Mouse (Mus musculus) MEL (cell line): Measurements from ENCODE around the gene Esam. TPM values are rescaled to one million over a fixed set of nuclear protein-coding genes. Genes with fewer than 3 reads are reported as not detected.

Source experiments
- DNase-seq: peaks from one replicate; pipeline ENCODE4 v3.0.0; 2011; ENCODE audit warnings: low read depth, low spot score
- H3K27ac ChIP-seq: 2 replicates; pipeline ENCODE4 v1.5.1; 2012; ENCODE audit warnings: low read depth, mild to moderate bottlenecking, control low read depth, low read length, moderate library complexity; ENCODE audit not compliant: control insufficient read depth
- H3K27me3 ChIP-seq, 2 experiments: fragments of 150-350 bp in 1 of 2; sonication (generic) in 1 of 2; 2 replicates each; pipeline ENCODE4 v1.6.1; 2012; ENCODE audit warnings: low read length in 2 of 2, mild to moderate bottlenecking in 2 of 2, improper control_type of control experiment in 1 of 2, moderate library complexity in 1 of 2; ENCODE audit not compliant: insufficient read depth in 2 of 2, control insufficient read depth in 1 of 2
- H3K36me3 ChIP-seq, 2 experiments: 2 replicates each; pipeline ENCODE4 v1.6.1; 2012 to 2014; ENCODE audit warnings: low read length in 2 of 2, improper control_type of control experiment in 1 of 2, inconsistent platforms in 1 of 2, mild to moderate bottlenecking in 1 of 2; ENCODE audit not compliant: insufficient read depth in 2 of 2, control insufficient read depth in 1 of 2
- H3K4me1 ChIP-seq, 2 experiments: fragments of 150-350 bp in 1 of 2; sonication (generic) in 1 of 2; 2 replicates each; pipeline ENCODE4 v1.6.1; 2012; ENCODE audit warnings: low read length in 2 of 2, improper control_type of control experiment in 1 of 2, mild to moderate bottlenecking in 1 of 2; ENCODE audit not compliant: insufficient read depth in 2 of 2, control insufficient read depth in 1 of 2
- H3K4me3 ChIP-seq, 2 experiments: fragments of 150-350 bp in 1 of 2; sonication (generic) in 1 of 2; 2 replicates each; pipeline ENCODE4 v1.5.1; 2012; ENCODE audit warnings: low read depth in 2 of 2, low read length in 2 of 2, mild to moderate bottlenecking in 2 of 2, moderate library complexity in 2 of 2, control low read depth in 1 of 2, improper control_type of control experiment in 1 of 2; ENCODE audit not compliant: control insufficient read depth in 1 of 2, insufficient read depth in 1 of 2
- H3K79me2 ChIP-seq: 2 replicates; pipeline ENCODE4 v1.6.1; 2012; ENCODE audit warnings: mild to moderate bottlenecking, low read length, moderate library complexity; ENCODE audit not compliant: control insufficient read depth, poor library complexity, insufficient read depth
- H3K9ac ChIP-seq: 2 replicates; pipeline ENCODE4 v1.6.1; 2012; ENCODE audit warnings: low read depth, mild to moderate bottlenecking, control low read depth, low read length, moderate library complexity; ENCODE audit not compliant: control insufficient read depth, poor library complexity, severe bottlenecking
- H3K9me3 ChIP-seq: fragments of 150-350 bp; sonication (generic); replicated peaks from 2 replicates; pipeline ENCODE4 v1.6.1; 2012; ENCODE audit warnings: mild to moderate bottlenecking, low read length, improper control_type of control experiment, moderate library complexity; ENCODE audit not compliant: insufficient read depth
- BHLHE40 ChIP-seq: IDR thresholded peaks from 2 replicates; pipeline ENCODE4 v1.6.1; 2012; ENCODE audit warnings: low read depth, mild to moderate bottlenecking, inconsistent platforms, low read length, improper control_type of control experiment, borderline replicate concordance
- CHD1 ChIP-seq: IDR thresholded peaks from 2 replicates; pipeline ENCODE4 v1.6.1; 2012; ENCODE audit warnings: low read depth, mild to moderate bottlenecking, inconsistent platforms, low read length, improper control_type of control experiment
- E2F4 ChIP-seq: IDR thresholded peaks from 2 replicates; pipeline ENCODE4 v1.6.1; 2011; ENCODE audit warnings: low read depth, low read length, improper control_type of control experiment, borderline replicate concordance
- ELF1 ChIP-seq: IDR thresholded peaks from 2 replicates; pipeline ENCODE4 v1.6.1; 2014; ENCODE audit warnings: low read depth, mild to moderate bottlenecking, inconsistent platforms, low read length, improper control_type of control experiment, moderate library complexity
- ETS1 ChIP-seq: IDR thresholded peaks from 2 replicates; pipeline ENCODE4 v1.6.1; 2012; ENCODE audit warnings: low read depth, mild to moderate bottlenecking, inconsistent platforms, low read length, improper control_type of control experiment, moderate library complexity
- GATA1 ChIP-seq: IDR thresholded peaks from 2 replicates; pipeline ENCODE4 v1.6.1; 2011; ENCODE audit warnings: low read depth, low read length, improper control_type of control experiment
- HCFC1 ChIP-seq: IDR thresholded peaks from 2 replicates; pipeline ENCODE4 v1.6.1; 2012; ENCODE audit warnings: low read depth, mild to moderate bottlenecking, inconsistent platforms, low read length, improper control_type of control experiment, moderate library complexity
- JUND ChIP-seq: IDR thresholded peaks from 2 replicates; pipeline ENCODE4 v1.6.1; 2011; ENCODE audit warnings: low read depth, mild to moderate bottlenecking, improper control_type of control experiment, low read length
- MEF2A ChIP-seq: IDR thresholded peaks from 2 replicates; pipeline ENCODE4 v1.6.1; 2014; ENCODE audit warnings: low read depth, mild to moderate bottlenecking, inconsistent platforms, low read length, improper control_type of control experiment; ENCODE audit not compliant: poor library complexity, insufficient replicate concordance, severe bottlenecking; ENCODE audit errors: extremely low read depth
- NELFE ChIP-seq: IDR thresholded peaks from 2 replicates; pipeline ENCODE4 v1.6.1; 2011; ENCODE audit warnings: low read depth, low read length, improper control_type of control experiment
- TCF12 ChIP-seq: IDR thresholded peaks from 2 replicates; pipeline ENCODE4 v1.6.1; 2014; ENCODE audit warnings: low read depth, mild to moderate bottlenecking, inconsistent platforms, low read length, improper control_type of control experiment, moderate library complexity
- UBTF ChIP-seq: IDR thresholded peaks from 2 replicates; pipeline ENCODE4 v1.6.1; 2012; ENCODE audit warnings: low read depth, mild to moderate bottlenecking, inconsistent platforms, low read length, improper control_type of control experiment, moderate library complexity, borderline replicate concordance; ENCODE audit not compliant: insufficient read depth
- ZC3H11A ChIP-seq: IDR thresholded peaks from 2 replicates; pipeline ENCODE4 v1.6.1; 2012; ENCODE audit warnings: low read depth, mild to moderate bottlenecking, inconsistent platforms, low read length, improper control_type of control experiment
- ZMIZ1 ChIP-seq: IDR thresholded peaks from 2 replicates; pipeline ENCODE4 v1.6.1; 2012; ENCODE audit warnings: low read depth, mild to moderate bottlenecking, inconsistent platforms, low read length, improper control_type of control experiment, moderate library complexity
- polyA plus RNA-seq, 2 experiments: library from polyadenylated mRNA; stranded (reverse) in 1 of 2; unstranded in 1 of 2; fragments of >175 nt in 1 of 2; fragments of >200 nt in 1 of 2; gene quantifications; 2 replicates each; pipeline versions ENCODE4 v1.2.1 to v1.2.4; 2012; ENCODE audit warnings: low replicate concordance in 2 of 2, low read depth in 1 of 2; ENCODE audit not compliant: insufficient read length in 2 of 2, insufficient read depth in 1 of 2, missing spikeins in 1 of 2
- total RNA-seq: library from RNA; depleted of rRNA; stranded (reverse); fragments of 300-350 nt; gene quantifications from 2 replicates; pipeline ENCODE4 v1.2.3, GENCODE M21; 2012

Gene Esam
- total and polyA plus RNA-seq, 3 experiments: 0.23 to 0.89 TPM; not detected in 1

DNA sequence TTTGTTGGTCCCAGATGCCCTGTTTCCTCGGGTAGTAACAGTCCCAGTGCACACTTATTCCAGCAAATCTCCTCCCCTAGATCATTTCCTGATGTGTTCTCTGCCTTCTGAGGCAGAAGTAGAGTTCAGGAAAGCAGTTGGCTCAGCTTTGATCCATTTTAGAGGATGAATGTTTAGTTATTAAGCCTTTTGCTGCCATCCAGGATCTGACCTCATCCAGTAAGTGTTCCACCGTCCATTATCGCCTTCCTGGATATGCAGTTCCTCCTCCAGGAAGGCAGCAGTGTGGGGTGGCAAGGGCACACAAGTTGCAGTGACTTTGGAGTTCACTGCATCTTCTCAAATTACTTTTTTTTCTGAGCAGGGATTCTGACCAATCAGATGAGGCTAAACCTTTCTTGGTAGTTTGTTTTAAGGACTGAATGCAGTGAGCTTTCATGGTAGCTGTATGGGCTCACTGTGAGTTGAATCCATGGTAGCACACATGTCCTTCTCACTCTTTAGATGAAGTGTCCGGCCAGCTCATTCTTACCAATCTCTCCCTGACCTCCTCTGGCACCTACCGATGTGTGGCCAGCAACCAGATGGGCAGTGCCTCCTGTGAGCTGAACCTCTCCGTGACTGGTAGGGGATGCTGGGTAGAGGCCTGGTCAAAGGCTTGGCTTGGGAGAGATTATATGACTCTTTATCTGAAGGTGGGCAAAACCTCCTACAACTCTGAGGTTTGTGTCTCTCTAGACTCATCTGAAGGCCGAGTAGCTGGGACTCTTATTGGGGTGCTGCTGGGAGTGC is 14.2 kb downstream of the Esam start:
- TF ChIP-seq UBTF: no peak
- no peak for TF ChIP-seq JUND
- no peak for TF ChIP-seq NELFE
- TF ChIP-seq CHD1: no peak
- no peak for DNase-seq
- H3K4me1 ChIP-seq: no peaks in the 10 kb centered on the region

DNA sequence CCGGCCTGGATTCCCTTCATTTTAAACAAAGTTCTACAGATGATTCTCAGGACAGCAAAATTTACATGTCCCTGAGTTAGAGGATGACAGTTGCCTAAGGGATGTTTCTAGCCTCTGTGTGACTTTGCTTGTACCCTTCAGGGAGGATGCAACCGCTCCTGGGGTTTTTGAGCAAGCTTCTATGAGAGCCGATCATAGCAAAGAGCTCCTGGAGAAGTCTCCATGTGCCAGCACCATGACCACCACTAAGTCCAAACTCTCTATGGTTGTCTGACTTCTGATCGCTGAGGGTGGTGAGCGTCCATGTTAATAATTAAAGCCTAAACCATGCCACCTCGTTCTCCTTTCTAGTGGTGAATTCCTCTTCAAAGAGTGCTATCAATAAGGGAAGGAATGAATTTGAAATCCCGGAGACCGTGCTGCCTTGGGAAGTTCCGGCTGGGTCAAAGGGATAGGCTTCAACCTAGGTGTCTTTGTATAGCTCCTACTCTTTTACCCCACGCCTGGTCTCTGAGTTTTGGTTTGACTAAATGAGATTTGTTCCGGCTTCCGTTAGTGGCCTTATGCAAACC is 16.1 kb downstream of the Esam start:
- no peaks in the 10 kb centered on the region for H3K79me2 ChIP-seq
- no peaks in the 10 kb centered on the region for H3K36me3 ChIP-seq
- no peaks in the 10 kb centered on the region for H3K9me3 ChIP-seq
- no peak overlapping the region for H3K4me3 ChIP-seq
- DNase-seq: no peak
- H3K27ac ChIP-seq: no peak overlapping the region
- H3K4me1 ChIP-seq: no peaks in the 10 kb centered on the region
- H3K27me3 ChIP-seq: no peaks in the 10 kb centered on the region
- TF ChIP-seq GATA1 (no peak), ZC3H11A (no peak), ETS1 (no peak), ZMIZ1 (no peak), E2F4 (no peak), CHD1 (no peak), BHLHE40 (no peak), HCFC1 (no peak), ELF1 (no peak), MEF2A (no peak), TCF12 (no peak), NELFE (no peak)
- TF ChIP-seq, all 39 proteins: peak for 0
- H3K9ac ChIP-seq: no peak overlapping the region

More for the DNA sequence above, 14.2 kb downstream of the Esam start:
- H3K4me3 ChIP-seq: no peak overlapping the region
- no peak overlapping the region for H3K27ac ChIP-seq
- no peak overlapping the region for H3K9ac ChIP-seq
- no peaks in the 10 kb centered on the region for H3K79me2 ChIP-seq
- H3K9me3 ChIP-seq: no peaks in the 10 kb centered on the region
- no peaks in the 10 kb centered on the region for H3K27me3 ChIP-seq
- H3K36me3 ChIP-seq: no peaks in the 10 kb centered on the region
